Mouse (Mus musculus) layer of hippocampus, adult 9-10 months (tissue): ENCODE data around the gene Tmem108.

Experiments used
- DNase-seq: peaks from one replicate; pipeline ENCODE4 v3.0.0; 2022; ENCODE audit warnings: low spot score

The Tmem108 gene

DNA sequence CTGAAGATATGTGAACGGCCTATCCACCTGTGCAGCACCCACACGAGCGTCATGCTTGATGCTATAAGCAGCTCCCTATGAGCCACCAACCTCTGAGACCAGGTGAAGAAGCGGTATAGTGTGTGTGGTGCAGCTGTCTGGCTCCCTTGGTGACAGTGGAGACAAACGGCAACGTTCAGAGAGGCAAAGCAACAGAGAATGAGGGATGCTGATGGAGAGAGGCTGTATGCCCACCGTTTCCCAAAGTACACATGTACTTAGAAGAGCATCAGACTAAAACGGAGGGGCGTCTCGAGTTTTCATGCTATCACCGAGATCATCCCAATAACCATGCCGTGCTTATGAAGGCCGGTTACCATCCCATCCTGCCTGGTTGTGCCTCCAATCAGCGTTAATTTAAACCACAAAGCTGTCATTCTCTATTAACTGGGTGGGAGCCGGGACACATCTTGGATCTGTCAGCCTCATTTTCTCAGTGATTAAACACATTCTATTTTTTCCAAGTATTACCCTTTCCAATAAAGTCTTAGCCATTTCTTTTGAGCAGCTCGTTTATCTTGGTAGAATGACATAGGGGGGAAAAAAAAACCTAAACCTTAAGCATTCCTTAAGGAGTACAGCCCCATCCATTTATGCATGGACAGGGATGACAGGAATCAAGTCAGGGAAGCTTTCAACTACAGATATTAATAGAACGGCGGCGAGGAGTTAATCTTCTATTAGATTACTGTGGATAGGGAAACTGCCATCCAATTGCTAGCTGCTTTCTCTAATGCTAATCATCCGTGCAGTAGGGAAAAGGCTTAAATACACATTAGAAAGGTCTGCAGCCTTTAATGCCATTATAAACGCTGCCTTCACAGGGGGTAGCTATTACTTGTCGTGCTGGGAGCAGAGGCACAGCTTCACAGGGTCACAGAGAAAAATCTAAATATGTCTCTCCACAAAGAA, 214.7 kb downstream of the Tmem108 start:
- DNase-seq: no peak

DNA sequence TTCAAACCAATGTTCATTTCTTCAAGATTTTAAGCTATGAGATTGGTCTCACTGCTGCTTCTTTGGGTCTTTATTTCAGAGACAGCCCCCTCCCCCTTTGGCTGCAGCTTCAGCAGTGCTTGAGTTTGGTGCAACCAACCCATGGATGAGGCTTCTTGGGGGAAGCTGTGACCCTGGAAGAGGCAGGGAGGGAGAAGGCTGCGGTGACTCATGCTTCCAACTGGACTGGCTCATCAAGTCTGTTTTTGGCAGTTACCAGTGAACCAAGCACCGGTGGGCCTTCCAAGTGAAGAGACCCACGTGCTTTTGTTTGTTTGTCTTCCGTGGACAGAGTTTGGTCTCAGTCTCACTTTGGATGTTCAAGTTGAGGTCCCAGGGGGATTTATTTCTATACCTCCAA, 215.9 kb downstream of the Tmem108 start:
- DNase-seq: no peak

DNA sequence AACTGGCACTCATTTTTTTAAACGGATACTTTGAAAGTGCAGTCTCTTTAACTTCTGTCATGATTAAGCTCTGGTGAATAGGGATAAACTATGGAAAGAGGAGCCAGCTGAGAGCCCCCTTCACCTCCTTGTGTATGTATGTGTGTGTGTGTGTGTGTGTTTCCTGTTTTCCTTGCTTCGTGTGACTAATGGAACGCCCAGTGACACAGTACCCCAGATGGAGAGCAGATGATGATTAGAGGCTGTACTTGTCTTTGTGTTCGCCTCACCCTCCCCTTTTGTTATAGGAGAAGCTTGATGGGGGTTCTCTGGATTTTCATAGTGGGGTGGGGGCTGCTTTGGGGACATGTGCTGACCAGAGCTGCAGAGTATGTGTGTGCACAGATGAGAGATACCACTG, 216.4 kb downstream of the Tmem108 start:
- no peak for DNase-seq

DNA sequence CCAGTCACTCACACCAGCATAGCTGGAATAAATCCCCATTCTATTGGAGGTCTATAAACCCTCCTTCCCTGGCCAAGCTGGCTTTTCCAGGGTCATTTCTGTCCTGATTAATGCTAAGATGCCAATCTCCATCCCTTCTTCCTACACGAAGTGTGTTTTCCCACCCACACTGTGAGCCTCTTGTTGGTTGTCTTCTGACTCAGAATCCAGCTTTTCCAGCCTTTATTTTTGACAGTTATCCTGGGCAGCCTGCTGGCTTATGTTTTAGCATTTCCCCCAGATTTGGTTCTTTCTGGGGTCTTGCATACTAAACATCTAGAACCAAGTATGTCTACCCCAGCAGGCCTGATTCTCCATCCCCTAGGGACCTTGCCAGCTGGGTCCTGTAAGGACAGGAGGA, 217.0 kb downstream of the Tmem108 start:
- DNase-seq: no peak

DNA sequence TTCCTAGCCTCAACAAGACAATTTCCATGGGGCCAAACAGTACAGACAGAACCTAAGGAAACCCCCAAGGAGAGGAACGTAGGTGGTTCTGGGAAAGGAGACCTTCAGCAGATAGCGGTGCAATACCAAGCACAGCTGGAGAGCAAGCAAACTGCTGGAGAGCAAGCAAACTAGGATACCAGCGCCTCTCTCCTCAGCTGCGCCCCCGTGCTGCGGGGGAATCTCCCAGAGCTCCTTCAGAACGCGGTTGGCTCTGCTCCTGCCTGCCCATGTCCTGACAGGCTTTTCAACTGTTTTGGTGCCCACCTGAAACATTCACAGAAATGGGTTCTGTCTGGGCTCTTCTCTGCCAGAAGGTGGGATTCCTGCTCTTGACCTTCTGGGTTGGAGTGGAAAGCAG, 221.1 kb downstream of the Tmem108 start:
- DNase-seq: no peak

DNA sequence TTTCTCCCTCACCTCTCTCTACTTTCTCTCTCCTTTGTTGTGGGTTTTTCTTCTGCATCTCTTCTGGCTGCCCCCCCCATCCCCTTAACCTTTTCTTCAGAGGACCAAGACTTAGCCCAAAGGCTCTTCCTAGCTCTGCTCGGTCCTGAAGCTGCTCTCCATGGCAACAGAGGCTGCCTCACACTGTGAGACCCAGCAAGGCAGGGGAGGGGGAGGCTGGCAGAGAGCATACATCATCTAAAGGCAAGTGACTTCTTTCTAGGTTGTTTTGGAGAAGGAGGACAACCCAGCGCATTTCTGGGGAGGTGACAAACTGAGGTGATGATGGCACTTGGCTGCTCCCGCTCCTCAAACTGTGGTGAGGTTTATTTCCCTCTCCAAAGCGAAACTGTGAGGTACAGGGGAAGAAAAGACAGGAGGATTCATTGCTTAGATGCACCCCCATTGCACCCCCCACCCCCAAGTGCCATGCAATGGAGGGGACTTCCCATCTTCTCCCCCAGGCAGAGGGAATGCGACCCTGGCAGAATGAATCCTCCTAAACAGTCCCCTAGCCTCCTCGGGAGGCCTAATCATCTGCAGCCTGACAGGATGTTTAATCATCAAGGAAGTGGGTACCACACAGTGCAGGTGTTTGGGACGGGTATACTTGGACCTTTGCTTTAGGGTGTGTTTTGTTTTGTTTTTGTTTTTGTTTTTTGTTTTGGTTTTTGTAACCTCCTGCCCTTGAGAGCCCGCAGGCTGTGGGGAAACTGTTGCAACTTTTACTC, 223.4 kb downstream of the Tmem108 start:
- no peak for DNase-seq

DNA sequence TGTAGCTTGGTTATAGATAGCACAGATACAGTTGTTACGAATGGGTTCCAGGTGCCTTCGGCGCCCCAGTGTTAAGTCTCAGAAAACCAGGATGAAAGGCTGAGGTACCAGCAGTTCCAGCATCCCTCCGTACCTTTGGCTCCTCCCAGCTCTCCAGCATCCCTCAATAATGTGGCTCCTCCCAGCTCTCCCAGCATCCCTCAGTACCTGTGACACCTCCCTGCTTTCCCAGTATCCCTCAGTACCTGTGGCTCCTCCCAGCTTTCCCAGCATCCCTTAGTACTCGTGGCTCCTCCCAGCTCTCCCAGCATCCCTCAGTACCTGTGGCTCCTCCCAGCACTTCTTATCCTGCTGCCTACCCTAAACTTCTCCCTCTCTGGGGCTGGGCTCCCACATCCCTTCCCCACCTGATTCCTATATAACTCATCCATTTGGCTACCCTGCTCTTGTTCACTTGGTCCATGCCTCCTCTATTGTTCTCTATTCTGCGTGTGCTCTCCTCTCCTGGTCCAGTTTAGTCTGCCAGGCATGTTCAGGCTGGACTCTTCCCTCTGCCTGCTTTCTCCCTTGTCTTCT, 225.5 kb downstream of the Tmem108 start:
- no peak for DNase-seq

DNA sequence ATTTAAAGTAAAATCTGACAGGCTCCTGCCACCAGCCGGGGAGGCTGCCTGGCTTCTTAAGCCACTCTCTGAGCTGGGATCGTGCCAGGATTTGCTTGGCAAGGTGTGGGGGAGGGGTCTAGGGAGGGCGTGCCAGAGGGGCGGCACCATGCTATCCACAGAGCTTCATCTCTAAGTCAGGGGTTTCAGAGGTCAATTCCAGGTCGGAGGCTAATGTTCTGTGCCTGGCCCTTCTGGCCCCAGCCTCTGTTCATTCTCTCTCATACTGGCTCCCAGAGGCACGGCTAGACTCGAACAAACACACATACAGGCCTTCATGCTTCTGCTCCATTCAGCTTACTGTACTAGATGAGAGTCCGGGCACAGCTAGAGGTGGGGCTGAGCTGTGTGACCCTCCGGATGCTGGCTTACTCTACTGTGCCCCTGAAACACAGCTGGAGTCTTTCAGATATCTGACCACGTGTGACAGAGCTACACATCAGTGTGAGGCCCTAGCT, 236.5 kb downstream of the Tmem108 start:
- DNase-seq: no peak

DNA sequence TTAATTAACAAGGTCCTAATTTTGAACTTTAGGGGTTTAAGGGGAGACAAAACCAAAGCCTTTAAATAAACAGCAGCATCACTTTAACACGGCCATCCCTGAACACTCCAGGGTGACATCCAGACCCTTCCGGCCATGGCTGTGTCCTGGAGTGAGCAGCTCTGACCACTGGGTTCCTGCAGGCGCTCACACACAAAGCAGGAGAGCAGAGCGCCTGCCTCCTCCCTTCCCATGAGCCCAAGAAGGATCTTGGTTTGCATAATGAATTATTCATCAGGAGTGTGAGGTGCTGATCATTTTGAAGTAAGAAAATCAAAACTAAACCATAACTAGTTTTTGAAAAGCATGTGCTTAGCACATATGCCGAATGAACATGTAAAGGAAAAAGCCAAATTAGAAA, 237.0 kb downstream of the Tmem108 start:
- DNase-seq: no peak

DNA sequence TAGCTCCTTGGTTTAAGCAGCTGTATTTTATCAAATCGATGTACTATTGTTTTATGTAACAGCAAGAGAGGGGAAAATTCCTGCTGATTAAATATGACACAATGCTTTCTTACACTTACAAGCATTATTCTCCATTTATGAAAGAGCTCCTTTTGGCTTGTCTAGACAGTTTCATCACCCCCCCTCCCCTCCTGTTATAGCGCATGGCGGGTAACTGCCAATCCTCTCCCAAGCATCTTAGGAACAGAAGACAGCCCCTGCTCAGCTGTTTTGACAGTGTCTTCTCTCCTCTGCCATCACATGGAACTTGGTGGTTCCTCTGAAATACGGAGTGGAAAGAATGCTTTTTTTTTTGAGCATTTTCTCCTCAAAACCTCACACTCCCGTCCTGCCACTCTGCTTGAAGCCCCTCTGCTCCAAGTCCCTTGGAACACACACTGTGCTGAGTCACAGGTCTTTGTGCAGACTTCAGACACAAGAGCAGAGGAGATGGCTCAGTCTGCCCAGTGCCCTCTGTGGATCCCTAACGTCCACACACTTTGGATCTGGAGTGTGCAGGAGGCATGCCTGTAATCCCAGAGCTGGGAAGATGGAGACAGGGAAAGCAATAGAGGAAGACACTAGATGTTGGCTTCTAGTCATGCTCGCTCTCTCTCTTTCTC, 237.8 kb downstream of the Tmem108 start:
- DNase-seq: no peak

DNA sequence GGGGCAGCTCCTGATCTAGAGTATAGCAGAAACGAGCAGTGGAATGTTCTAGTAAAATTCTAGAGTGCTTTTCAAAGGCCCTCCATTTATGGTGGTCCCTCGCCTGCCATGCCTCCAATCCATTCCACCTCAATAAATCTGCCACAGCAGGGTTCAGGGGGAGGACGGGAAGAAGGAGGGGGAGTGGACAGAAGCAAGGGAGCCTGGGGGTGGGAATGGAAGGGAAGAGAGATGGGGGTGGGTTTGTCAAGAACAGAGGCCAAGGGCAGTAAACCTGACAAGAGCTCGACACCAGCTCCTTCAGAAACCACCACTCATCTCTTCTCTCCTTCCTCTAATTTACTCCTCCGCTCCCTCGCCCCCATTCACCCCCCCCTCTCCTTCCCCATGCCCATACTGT, 238.6 kb downstream of the Tmem108 start:
- DNase-seq: no peak

DNA sequence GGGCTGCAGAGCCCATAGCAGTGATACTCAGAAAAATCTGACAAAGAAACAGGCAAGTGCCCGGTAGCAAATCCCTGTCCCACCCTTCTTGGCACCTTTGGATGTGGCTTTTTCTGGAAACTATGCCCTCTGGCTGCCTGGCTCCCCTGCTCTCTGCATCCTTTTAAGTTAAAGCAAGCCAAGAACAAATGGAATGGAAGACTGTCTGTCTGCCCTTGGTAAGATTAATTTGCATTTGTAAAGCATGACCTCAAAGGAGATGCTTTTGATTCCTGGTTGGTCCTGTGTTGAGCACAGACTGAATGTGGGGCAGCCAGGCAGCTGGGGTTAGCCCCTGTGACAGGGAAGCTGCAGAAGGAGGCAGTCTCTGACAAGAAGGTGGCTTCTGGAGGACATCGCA, 247.8 kb downstream of the Tmem108 start:
- no peak for DNase-seq

DNA sequence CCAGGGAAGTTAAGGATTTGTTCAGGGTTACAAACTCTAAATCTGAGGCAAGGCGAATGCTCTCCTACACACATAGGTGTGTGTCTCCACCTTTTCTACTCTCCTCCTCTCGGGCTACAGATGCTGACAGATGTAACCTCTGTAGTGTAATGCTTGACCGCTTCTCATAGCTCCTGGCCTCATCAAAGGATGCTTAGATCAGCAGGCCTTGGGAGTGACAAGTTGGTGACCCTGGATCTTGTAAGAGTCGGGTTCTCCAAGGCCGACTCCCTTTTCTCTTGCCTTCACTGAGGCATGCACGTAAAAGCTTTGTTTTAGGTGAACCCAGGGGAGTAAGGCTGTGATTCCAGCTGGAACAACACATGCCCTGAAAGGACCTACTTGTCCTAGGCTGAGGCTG, 249.4 kb downstream of the Tmem108 start:
- DNase-seq: no peak

DNA sequence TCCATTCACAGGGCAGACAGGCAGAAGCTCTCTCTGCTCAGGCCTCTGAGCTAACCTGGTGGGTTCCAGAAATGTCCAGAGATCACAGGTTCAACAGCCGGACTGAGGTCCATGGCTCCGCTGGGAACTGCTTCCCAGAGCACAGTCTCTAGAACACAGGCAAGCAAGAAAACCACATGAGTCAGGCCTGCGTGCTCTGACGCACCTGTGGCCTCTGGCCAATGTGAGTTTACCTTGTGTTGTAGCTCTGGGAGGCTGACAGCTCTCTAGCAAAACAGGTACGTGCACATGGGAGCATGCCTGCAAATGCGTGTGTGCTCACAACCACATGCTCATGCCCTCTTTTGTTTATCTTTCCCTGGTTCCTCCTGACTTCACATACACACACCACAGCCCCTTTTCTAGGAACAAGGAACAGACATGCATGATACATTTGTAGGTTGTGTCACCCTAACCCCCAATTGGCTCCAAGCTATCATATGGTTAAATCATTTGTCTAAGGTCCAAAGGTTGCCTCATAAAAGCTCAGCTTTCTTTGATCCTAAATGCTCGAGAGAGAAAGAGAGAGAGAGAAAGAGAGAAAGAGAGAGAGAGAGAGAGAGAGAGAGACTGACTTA, 254.6 kb downstream of the Tmem108 start:
- DNase-seq: no peak

DNA sequence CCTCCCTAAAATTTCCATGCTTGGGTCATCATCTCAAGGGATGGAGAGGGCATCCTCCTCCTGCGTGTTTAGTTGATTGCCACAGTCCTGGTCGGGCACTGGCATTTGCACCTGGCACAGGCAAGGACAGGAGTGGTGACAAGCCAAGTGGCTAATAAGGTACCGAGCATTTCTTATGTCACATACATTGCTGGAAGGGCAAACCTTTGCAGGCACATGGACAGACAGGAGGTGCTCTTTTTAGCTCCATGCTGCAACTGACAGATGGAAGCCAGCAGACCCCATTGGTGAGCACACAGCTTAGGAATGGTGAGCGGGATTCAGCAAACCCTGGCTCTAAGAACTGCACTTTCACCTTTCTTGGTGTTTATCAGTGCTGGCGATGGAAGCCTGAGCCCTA, 256.6 kb downstream of the Tmem108 start:
- DNase-seq: no peak

DNA sequence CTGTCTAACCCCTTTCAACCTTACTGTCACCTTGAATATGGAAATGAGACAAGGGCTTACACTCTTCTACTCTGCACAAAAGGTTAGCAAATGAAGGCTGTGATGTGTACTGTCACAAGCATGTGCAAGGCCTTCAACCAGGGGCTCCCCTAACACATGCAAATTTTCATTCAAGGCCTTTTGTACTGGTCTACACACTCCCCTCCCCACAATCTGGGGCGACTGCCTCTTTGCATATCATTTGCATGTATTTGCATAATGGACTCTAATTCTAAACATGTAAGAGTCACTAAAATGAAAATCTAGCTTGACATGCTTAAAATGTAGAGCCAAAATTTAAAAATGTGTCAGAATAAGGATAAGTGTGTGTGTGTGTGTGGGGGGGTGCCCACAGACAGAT, 257.0 kb downstream of the Tmem108 start:
- DNase-seq: no peak

DNA sequence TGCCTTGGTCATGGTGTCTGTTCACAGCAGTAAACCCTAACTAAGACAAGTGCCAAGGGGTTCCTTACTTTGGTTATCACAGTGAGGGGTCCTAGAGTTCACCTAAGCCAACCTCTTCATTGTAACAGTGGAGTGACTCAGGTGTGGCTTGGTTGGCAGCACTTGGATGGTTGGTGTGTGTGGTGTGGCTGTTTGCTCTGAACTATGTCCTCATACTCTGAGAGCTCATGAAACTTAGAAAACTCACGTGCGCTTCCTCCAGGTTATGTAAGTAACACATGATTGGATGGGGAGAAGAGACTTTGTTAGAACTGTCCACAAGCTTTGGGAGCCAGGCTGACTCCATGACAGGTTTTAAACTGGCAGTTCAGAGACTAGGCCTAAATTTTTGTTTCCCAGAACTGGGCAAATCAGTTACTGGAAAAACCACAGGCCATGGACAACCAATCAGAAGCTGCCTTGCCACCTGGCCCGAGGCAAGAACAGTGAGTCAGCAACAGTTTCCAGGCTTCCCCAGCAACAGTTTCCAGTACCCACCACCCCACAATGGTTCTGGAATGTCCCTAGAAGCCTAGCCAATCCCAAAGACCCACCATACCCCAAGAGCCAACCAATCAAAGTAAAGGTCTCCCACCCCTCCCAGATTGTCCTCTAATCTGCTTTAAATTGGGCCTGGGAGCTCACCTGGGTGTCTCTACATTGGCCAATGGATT, 257.9 kb downstream of the Tmem108 start:
- DNase-seq: no peak

DNA sequence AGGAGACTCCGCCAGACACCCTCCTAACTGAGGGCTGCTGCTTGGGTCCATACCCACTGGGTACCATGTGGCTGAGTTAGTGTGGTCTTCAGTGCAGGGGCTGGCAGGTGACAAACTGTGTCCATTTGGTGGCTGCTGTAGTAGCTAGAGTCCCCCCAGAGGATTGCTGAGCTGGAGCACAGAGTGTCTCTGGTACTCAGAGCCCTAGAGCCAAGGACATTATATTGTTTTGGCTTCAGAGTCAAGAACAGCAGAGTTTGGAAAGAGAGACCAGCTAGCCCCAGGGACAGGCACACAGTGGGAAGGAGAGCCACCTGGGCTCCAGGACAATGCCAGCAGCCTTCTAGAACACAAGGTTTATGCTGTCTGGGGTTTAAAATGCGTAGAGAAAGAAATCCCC, 259.0 kb downstream of the Tmem108 start:
- no peak for DNase-seq

DNA sequence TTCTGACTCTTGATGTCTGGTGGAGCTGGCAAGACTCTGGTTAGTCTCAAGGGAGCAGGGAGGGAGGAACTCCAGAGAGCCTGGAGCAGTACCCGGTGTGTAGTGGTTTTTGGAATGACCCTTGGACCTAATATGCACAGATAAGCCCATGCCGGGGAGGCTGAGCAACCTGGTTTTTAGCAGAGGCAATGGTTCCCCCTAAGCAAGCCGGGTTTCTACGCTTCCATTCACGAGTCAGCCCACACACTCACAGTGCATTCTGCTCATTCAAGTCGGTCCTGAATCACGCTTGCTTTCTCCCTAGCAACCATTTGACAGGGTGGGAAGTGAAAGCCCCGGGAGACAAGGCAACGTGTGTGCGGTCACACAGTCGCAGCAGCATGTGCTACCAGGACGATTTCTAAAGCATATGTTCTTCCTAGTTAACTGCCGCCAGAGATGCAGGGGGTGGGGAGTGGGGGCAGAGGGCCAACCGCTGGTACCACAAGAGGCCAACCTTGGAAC, 259.7 kb downstream of the Tmem108 start:
- DNase-seq: peak; percentile 45

DNA sequence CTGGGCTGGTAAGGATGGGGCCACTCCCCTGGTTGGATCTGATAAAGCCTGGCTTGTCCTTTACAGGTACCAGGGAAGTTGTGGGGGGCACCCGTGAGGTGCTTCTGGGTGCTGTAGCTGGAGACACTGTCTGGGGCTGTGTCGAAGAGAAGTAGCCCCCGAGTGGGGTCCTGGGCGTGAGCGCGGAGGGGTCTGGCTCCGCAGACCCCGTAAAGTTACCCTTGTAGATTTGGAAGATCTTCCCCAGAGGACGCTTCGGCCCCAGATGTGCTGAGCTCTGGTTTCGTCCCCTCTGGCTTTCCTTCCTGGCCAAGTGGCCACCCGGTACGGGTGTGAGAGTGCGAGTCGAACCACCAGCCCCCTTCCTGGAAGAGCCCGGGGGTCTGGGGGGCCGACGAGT, 262.3 kb downstream of the Tmem108 start:
- no peak for DNase-seq

DNA sequence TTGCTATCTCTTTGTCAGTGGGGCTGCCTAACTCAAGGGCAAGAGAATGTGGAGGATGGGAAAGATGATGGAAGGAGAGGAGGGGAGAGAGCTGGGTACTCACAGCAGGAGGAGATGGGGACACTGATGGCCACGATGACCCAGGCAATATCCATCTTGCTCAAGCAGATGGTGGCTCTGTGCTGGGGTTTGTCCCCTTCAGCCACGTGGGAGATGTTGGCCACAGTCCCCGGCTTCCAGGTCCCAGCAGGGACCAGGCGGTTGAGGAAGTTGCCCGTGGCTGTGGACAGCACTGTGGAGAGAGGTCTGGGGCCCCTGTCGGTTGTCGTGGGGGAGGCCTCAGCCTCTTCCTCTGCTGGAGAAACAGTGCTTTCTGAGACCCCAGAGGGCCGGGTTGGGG, 262.9 kb downstream of the Tmem108 start:
- no peak for DNase-seq
